Mouse (Mus musculus) monocyte, adult 59 days (primary cell): ENCODE data around the gene Tmem171. TPM values are rescaled to one million over a fixed set of nuclear protein-coding genes. Genes with fewer than 3 reads are reported as not detected.

Experiments
- total RNA-seq, 2 experiments: library from RNA; stranded (reverse); gene quantifications; one replicate each; pipeline ENCODE4 v1.2.4; 2023

Gene Tmem171
- not detected for total RNA-seq

DNA sequence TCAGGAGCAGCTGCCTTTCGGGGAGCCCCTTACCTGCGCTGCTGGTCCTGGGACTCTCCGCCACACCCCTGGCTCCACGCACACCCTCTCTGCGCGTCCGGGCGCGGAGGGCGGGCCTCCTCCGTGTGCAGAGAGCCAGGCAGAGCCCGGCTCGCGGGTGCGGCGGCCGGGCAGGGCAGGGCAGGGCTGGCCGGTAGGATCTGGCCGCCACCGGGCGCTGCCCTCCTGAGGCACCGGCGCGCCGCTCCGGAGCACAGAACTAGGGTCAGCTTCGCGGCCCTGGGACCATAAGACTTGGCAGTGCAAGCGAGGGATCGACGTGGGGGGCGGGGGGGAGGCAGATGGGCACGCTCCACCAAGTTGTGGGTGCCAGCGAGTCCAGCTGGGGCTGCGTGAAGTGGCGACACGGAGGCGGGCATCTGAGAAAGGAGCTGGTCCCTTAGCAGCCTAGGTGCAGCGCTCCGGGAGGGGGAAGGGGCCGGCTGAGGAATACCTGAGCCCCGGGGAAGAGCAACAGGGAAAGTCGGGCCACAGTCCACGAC, at the start of gene Tmem171:
Gene Tmem171 (minus strand): TSS at position 62 of the 542 bp plus-strand sequence.

DNA sequence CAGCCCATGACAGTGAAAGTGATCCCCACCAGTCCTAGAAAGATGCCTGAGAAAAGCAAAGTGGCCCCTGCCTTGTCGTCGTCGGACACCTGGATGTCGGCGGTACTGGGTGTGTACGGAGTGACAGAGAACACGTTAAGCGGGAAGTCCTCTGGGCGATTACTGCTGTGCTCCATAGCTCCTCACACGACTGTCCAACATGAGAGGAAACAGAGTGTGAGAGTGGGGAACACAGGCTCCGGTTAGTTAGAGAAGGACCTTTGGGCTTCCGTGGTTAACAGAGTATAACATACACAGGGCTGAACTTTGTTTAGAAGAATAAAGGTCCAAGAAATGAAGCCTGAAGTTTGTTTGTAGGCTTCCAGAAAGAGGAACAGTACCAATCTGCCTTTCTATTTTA, 57.5 kb downstream of the Tmem171 start, which contains the start of gene Tmem174:
Gene Tmem174 (minus strand): TSS at position 266 of the 400 bp plus-strand sequence.

Other genes with a start within 250 kb of the Tmem171 start
- not detected for gene Gm10320, start 202.8 kb downstream of the Tmem171 start, total RNA-seq
- not detected for gene Tmem174, start 57.4 kb downstream of the Tmem171 start, total RNA-seq
- gene Fcho2, start 120.6 kb upstream of the Tmem171 start, total RNA-seq: 100 to 1,000 TPM; 167 to 191 TPM
- gene Tnpo1, start 231.6 kb upstream of the Tmem171 start, total RNA-seq: 10 to 100 TPM; 89.1 to 97.6 TPM